8 mouse cellular contexts compared by ENCODE assay signal in genomic region chr2:164911086-164912048, GRCm38 (mm10). TPM values are rescaled to one million over a fixed set of nuclear protein-coding genes. Genes with fewer than 3 reads are reported as not detected.
DNase-seq lines count a peak whose midpoint lies in the region; ATAC-seq and TF ChIP-seq lines count a peak whose summit lies in the region.

Gene Zfp335 (minus strand): TSS chr2:164911757.

- H3K4me1 ChIP-seq in embryonic facial prominence, embryonic 14.5 days (ENCODE audit: control insufficient read depth, insufficient read depth, low read length), result peaks cover 15% of the 10 kb centered on the region
- H3K4me1 ChIP-seq in limb, embryonic 14.5 days (ENCODE audit: control insufficient read depth, insufficient read depth, low read length), result peaks cover 15% of the 10 kb centered on the region
- H3K4me1 ChIP-seq in midbrain, postnatal 0 days (ENCODE audit: insufficient read depth, low read length), result peaks cover 11% of the 10 kb centered on the region

- peak; percentile 69; the same call in 1 of the 2 replicates for TF ChIP-seq POLR2A in limb, embryonic 14.5 days (IDR thresholded peaks at IDR 0.05; ENCODE audit: borderline replicate concordance, extremely low read depth, insufficient read depth, insufficient read length)

- H3K9me3 ChIP-seq in embryonic facial prominence, embryonic 14.5 days (ENCODE audit: control insufficient read depth, low read length), result peaks cover under 1% of the 10 kb centered on the region; the same call in 1 of the 2 replicates
- H3K9me3 ChIP-seq in limb, embryonic 14.5 days (ENCODE audit: control insufficient read depth, low read length), result peaks cover 1% of the 10 kb centered on the region; the same call in 1 of the 2 replicates
- no peaks in the 10 kb centered on the region for H3K9me3 ChIP-seq in midbrain, postnatal 0 days (ENCODE audit: low read length)

- H3K36me3 ChIP-seq in embryonic facial prominence, embryonic 14.5 days (ENCODE audit: control insufficient read depth, insufficient read depth, low read length), result peaks cover 31% of the 10 kb centered on the region
- peaks cover 33% of the 10 kb centered on the region for H3K36me3 ChIP-seq in limb, embryonic 14.5 days (ENCODE audit: control insufficient read depth, insufficient read depth, low read length)
- H3K36me3 ChIP-seq in midbrain, postnatal 0 days (ENCODE audit: insufficient read depth, low read length), result peaks cover 26% of the 10 kb centered on the region

- peak; percentile 72 for TF ChIP-seq CTCF in midbrain, postnatal 0 days (IDR thresholded peaks at IDR 0.05)

- H3K4me3 ChIP-seq in embryonic facial prominence, embryonic 14.5 days (ENCODE audit: low read depth, low read length), result peak within 1 kb of the TSS; percentile 88
- H3K4me3 ChIP-seq in limb, embryonic 14.5 days (replicated peaks; ENCODE audit: low read length), result peak within 1 kb of the TSS; percentile 82
- H3K4me3 ChIP-seq in midbrain, postnatal 0 days (ENCODE audit: low read depth, low read length), result peak within 1 kb of the TSS; percentile 69

- peak; percentile 90 for ATAC-seq in embryonic facial prominence, embryonic 14.5 days (ENCODE audit: low read depth)
- peak; percentile 90 for ATAC-seq in limb, embryonic 14.5 days (ENCODE audit: low FRiP score, low read depth)
- ATAC-seq in midbrain, postnatal 0 days (ENCODE audit: low FRiP score), result peak; percentile 87

- H3K27ac ChIP-seq in embryonic facial prominence, embryonic 14.5 days (replicated peaks; ENCODE audit: low read depth, low read length), result peak within 1 kb of the TSS; percentile 99
- peak within 1 kb of the TSS; percentile 100 for H3K27ac ChIP-seq in limb, embryonic 14.5 days (replicated peaks; ENCODE audit: low read depth, low read length)
- peak within 1 kb of the TSS; percentile 100 for H3K27ac ChIP-seq in midbrain, postnatal 0 days (ENCODE audit: low read depth, low read length)

- H3K9ac ChIP-seq in embryonic facial prominence, embryonic 14.5 days (ENCODE audit: low read depth, low read length), result peak within 1 kb of the TSS; percentile 95
- peak within 1 kb of the TSS; percentile 96 for H3K9ac ChIP-seq in limb, embryonic 14.5 days (ENCODE audit: low read depth, low read length, severe bottlenecking)
- peak within 1 kb of the TSS; percentile 95 for H3K9ac ChIP-seq in midbrain, postnatal 0 days (replicated peaks; ENCODE audit: low read length, poor library complexity, severe bottlenecking)

- H3K27me3 ChIP-seq in embryonic facial prominence, embryonic 14.5 days (replicated peaks; ENCODE audit: control insufficient read depth, insufficient read depth, low read length), result no peaks in the 10 kb centered on the region
- no peaks in the 10 kb centered on the region for H3K27me3 ChIP-seq in limb, embryonic 14.5 days (ENCODE audit: control insufficient read depth, insufficient read depth, low read length)
- no peaks in the 10 kb centered on the region for H3K27me3 ChIP-seq in midbrain, postnatal 0 days (ENCODE audit: insufficient read depth, low read length)

- under 1% methylated on average over 57 of the region's 91 CpGs for WGBS in embryonic facial prominence, embryonic 14.5 days
- WGBS in limb, embryonic 14.5 days, result under 1% methylated on average over 75 of the region's 91 CpGs
- under 1% methylated on average over 87 of the region's 91 CpGs for WGBS in midbrain, postnatal 0 days

- peak within 1 kb of the TSS; percentile 65 for H3K4me2 ChIP-seq in embryonic facial prominence, embryonic 14.5 days (ENCODE audit: low read depth, low read length)
- H3K4me2 ChIP-seq in limb, embryonic 14.5 days (replicated peaks; ENCODE audit: low read depth, low read length, severe bottlenecking), result peak within 1 kb of the TSS; percentile 80
- peak within 1 kb of the TSS; percentile 89 for H3K4me2 ChIP-seq in midbrain, postnatal 0 days (ENCODE audit: low read depth, low read length, poor library complexity, severe bottlenecking)

- peak; percentile 87 for DNase-seq in 3T3-L1 (ENCODE audit: low read depth, low spot score)
- DNase-seq in adrenal gland, postnatal 4 days (ENCODE audit: low spot score in 2 of 2), result peak; percentile 83 to 89
- peak; percentile 97 for DNase-seq in embryonic facial prominence, embryonic 14.5 days (ENCODE audit: low spot score)
- DNase-seq in heart, adult 8-10 months (ENCODE audit: low spot score), result peak; percentile 92
- peak; percentile 94 for DNase-seq in kidney, adult 9 months
- peak; percentile 91 for DNase-seq in limb, embryonic 14.5 days (ENCODE audit: low spot score)
- DNase-seq in midbrain, postnatal 0 days (ENCODE audit: low spot score), result peak; percentile 97
- peak; percentile 87 to 89 for DNase-seq in spleen, postnatal 14 days (ENCODE audit: low spot score in 2 of 2)

RNA-seq across cellular contexts. Expression of gene Zfp335, which starts in this region (rescaled TPM):
- 10 to 100 TPM; 20.7 to 21.7 TPM for total RNA-seq in adrenal gland, postnatal 4 days (2021)
- 11.9 and 13.9 TPM in 2 replicates for polyA plus RNA-seq in embryonic facial prominence, embryonic 14.5 days (2014; fragmentation: Nextera tagmentation; extraction: Ambion mirVana)
- 1 to 10 TPM; 7.6 to 8.5 (median 8.2) TPM for total RNA-seq in heart, adult 8-10 months (2022)
- 37.9 and 48.9 TPM in 2 replicates for polyA plus RNA-seq in limb, embryonic 14.5 days (2012; rRNA removed)
- 13.7 and 17.7 TPM in 2 replicates for polyA plus RNA-seq in limb, embryonic 14.5 days (2014; fragmentation: Nextera tagmentation; extraction: Ambion mirVana)
- total RNA-seq in midbrain, postnatal 0 days (2014; rRNA removed), result 28.9 and 29.0 TPM in 2 replicates
- polyA plus RNA-seq in midbrain, postnatal 0 days (2015; fragmentation: Nextera tagmentation; extraction: Ambion mirVana), result 11.1 and 11.4 TPM in 2 replicates

Comparison
In these comparisons a context has a peak if more than half of its experiments do, and no peak if none do; other contexts are left out.
1. Peak in every context shown above with its lines: DNase-seq, ATAC-seq, H3K4me3 ChIP-seq and H3K27ac ChIP-seq.